Mouse (Mus musculus): ENCODE data around the gene Atf6. TPM values are rescaled to one million over a fixed set of nuclear protein-coding genes. Genes with fewer than 3 reads are reported as not detected.

Atf6 gene
- polyA plus RNA-seq, 1 experiment, result not detected

GRCm38 (mm10) chr1:170834756-170835155, 32.8 kb downstream of the Atf6 start:
- WGBS, result 74% methylated on average over 9 of the region's 9 CpGs

GRCm38 (mm10) chr1:170829781-170830180, 37.8 kb downstream of the Atf6 start:
- Histone ChIP-seq H3K4me3 (ENCODE audit: insufficient read depth, low read depth, low read length) (no peak overlapping the region), H3K27ac (ENCODE audit: insufficient read depth, low read depth, low read length) (no peak overlapping the region), H3K4me1 (ENCODE audit: control insufficient read depth, insufficient read depth, low read length) (no peaks in the 10 kb centered on the region)
- 100% methylated on average over 1 of the region's 1 CpGs for WGBS
- TF ChIP-seq CTCF (IDR thresholded peaks at IDR 0.05; ENCODE audit: insufficient read depth, low read depth, low read length) (no peak), POLR2A (IDR thresholded peaks at IDR 0.05; ENCODE audit: insufficient read depth, low read depth, low read length) (no peak)

More at GRCm38 (mm10) chr1:170834756-170835155, 32.8 kb downstream of the Atf6 start:
- TF ChIP-seq POLR2A (IDR thresholded peaks at IDR 0.05; ENCODE audit: insufficient read depth, low read depth, low read length), result no peak
- no peak for TF ChIP-seq CTCF (IDR thresholded peaks at IDR 0.05; ENCODE audit: insufficient read depth, low read depth, low read length)
- H3K27ac ChIP-seq (ENCODE audit: insufficient read depth, low read depth, low read length), result no peak overlapping the region
- no peaks in the 10 kb centered on the region for H3K4me1 ChIP-seq (ENCODE audit: control insufficient read depth, insufficient read depth, low read length)
- H3K4me3 ChIP-seq (ENCODE audit: insufficient read depth, low read depth, low read length), result no peak overlapping the region

- 96% methylated on average over 6 of the region's 6 CpGs for WGBS
- no peak for TF ChIP-seq POLR2A (IDR thresholded peaks at IDR 0.05; ENCODE audit: insufficient read depth, low read depth, low read length)
- no peak for TF ChIP-seq CTCF (IDR thresholded peaks at IDR 0.05; ENCODE audit: insufficient read depth, low read depth, low read length)
- H3K4me1 ChIP-seq (ENCODE audit: control insufficient read depth, insufficient read depth, low read length), result no peaks in the 10 kb centered on the region
- H3K4me3 ChIP-seq (ENCODE audit: insufficient read depth, low read depth, low read length), result no peak overlapping the region
- H3K27ac ChIP-seq (ENCODE audit: insufficient read depth, low read depth, low read length), result no peak overlapping the region
These were observed 38.2 kb downstream of the Atf6 start for GRCm38 (mm10) chr1:170829344-170829743.

GRCm38 (mm10) chr1:170820103-170820814, 47.3 kb downstream of the Atf6 start:
- H3K27ac ChIP-seq (ENCODE audit: insufficient read depth, low read depth, low read length), result no peak overlapping the region
- no peak overlapping the region for H3K4me3 ChIP-seq (ENCODE audit: insufficient read depth, low read depth, low read length)
- 89% methylated on average over 14 of the region's 14 CpGs for WGBS
- no peaks in the 10 kb centered on the region for H3K4me1 ChIP-seq (ENCODE audit: control insufficient read depth, insufficient read depth, low read length)
- TF ChIP-seq POLR2A (IDR thresholded peaks at IDR 0.05; ENCODE audit: insufficient read depth, low read depth, low read length), result no peak
- no peak for TF ChIP-seq CTCF (IDR thresholded peaks at IDR 0.05; ENCODE audit: insufficient read depth, low read depth, low read length)

GRCm38 (mm10) chr1:170815287-170816004, 52.1 kb downstream of the Atf6 start:
- TF ChIP-seq POLR2A (IDR thresholded peaks at IDR 0.05; ENCODE audit: insufficient read depth, low read depth, low read length) (no peak), CTCF (IDR thresholded peaks at IDR 0.05; ENCODE audit: insufficient read depth, low read depth, low read length) (no peak)
- 97% methylated on average over 2 of the region's 2 CpGs for WGBS
- H3K4me1 ChIP-seq (ENCODE audit: control insufficient read depth, insufficient read depth, low read length), result no peaks in the 10 kb centered on the region
- H3K27ac ChIP-seq (ENCODE audit: insufficient read depth, low read depth, low read length), result no peak overlapping the region
- no peak overlapping the region for H3K4me3 ChIP-seq (ENCODE audit: insufficient read depth, low read depth, low read length)

- WGBS, result 74% methylated on average over 5 of the region's 5 CpGs
- TF ChIP-seq CTCF (IDR thresholded peaks at IDR 0.05; ENCODE audit: insufficient read depth, low read depth, low read length) (no peak), POLR2A (IDR thresholded peaks at IDR 0.05; ENCODE audit: insufficient read depth, low read depth, low read length) (no peak)
- Histone ChIP-seq H3K4me1 (ENCODE audit: control insufficient read depth, insufficient read depth, low read length) (no peaks in the 10 kb centered on the region), H3K27ac (ENCODE audit: insufficient read depth, low read depth, low read length) (no peak overlapping the region), H3K4me3 (ENCODE audit: insufficient read depth, low read depth, low read length) (no peak overlapping the region)
These were observed 54.7 kb downstream of the Atf6 start for GRCm38 (mm10) chr1:170812822-170813221.

GRCm38 (mm10) chr1:170807600-170808270, 59.8 kb downstream of the Atf6 start:
- H3K27ac ChIP-seq (ENCODE audit: insufficient read depth, low read depth, low read length), result no peak overlapping the region
- 77% methylated on average over 2 of the region's 2 CpGs for WGBS
- TF ChIP-seq CTCF (IDR thresholded peaks at IDR 0.05; ENCODE audit: insufficient read depth, low read depth, low read length) (no peak), POLR2A (IDR thresholded peaks at IDR 0.05; ENCODE audit: insufficient read depth, low read depth, low read length) (no peak)

GRCm38 (mm10) chr1:170804721-170805120, 62.9 kb downstream of the Atf6 start:
- WGBS, result 76% methylated on average over 11 of the region's 11 CpGs
- Histone ChIP-seq H3K4me1 (ENCODE audit: control insufficient read depth, insufficient read depth, low read length) (peaks cover 2% of the 10 kb centered on the region; the same call in 1 of the 2 replicates), H3K4me3 (ENCODE audit: insufficient read depth, low read depth, low read length) (no peak overlapping the region), H3K27ac (ENCODE audit: insufficient read depth, low read depth, low read length) (no peak overlapping the region)
- TF ChIP-seq CTCF (IDR thresholded peaks at IDR 0.05; ENCODE audit: insufficient read depth, low read depth, low read length), result no peak
- no peak for TF ChIP-seq POLR2A (IDR thresholded peaks at IDR 0.05; ENCODE audit: insufficient read depth, low read depth, low read length)

More at GRCm38 (mm10) chr1:170807600-170808270, 59.8 kb downstream of the Atf6 start:
- Histone ChIP-seq H3K4me1 (ENCODE audit: control insufficient read depth, insufficient read depth, low read length) (no peaks in the 10 kb centered on the region), H3K4me3 (ENCODE audit: insufficient read depth, low read depth, low read length) (no peak overlapping the region)

- Histone ChIP-seq H3K4me1 (ENCODE audit: control insufficient read depth, insufficient read depth, low read length) (peaks cover 2% of the 10 kb centered on the region; the same call in 1 of the 2 replicates), H3K4me3 (ENCODE audit: insufficient read depth, low read depth, low read length) (no peak overlapping the region), H3K27ac (ENCODE audit: insufficient read depth, low read depth, low read length) (no peak overlapping the region)
- TF ChIP-seq CTCF (IDR thresholded peaks at IDR 0.05; ENCODE audit: insufficient read depth, low read depth, low read length), result no peak
- TF ChIP-seq POLR2A (IDR thresholded peaks at IDR 0.05; ENCODE audit: insufficient read depth, low read depth, low read length), result no peak
- 60% methylated on average over 7 of the region's 7 CpGs for WGBS
These were observed 64.9 kb downstream of the Atf6 start for GRCm38 (mm10) chr1:170802669-170803068.

Data from olfactory bulb, adult 2 months (tissue).